Mouse (Mus musculus) hindbrain, postnatal 0 days (tissue): ENCODE results near the gene Gpd1. TPM values are rescaled to one million over a fixed set of nuclear protein-coding genes. Genes with fewer than 3 reads are reported as not detected.
"Not testable (repeated sequence)": the region's sequence is repeated elsewhere in the genome, so short reads cannot be mapped to it uniquely, and the experiment has no call there.

Experiments used
- ATAC-seq: fragments of 200-750 bp; cut with Nextera tagmentation; 2 replicates; pipeline ENCODE4 v1.8.0; 2017; ENCODE audit warnings: mild to moderate bottlenecking, moderate TSS enrichment, moderate library complexity
- DNase-seq: peaks from one replicate; pipeline ENCODE4 v3.0.0-alpha.2; 2015; ENCODE audit warnings: low spot score
- H3K27ac ChIP-seq: fragments of 300-500 bp; sonication (generic); 2 replicates; pipeline ENCODE4 v1.5.1; 2014; ENCODE audit warnings: mild to moderate bottlenecking
- H3K27me3 ChIP-seq: fragments of 300-500 bp; sonication (generic); 2 replicates; pipeline ENCODE4 v1.6.1; 2014; ENCODE audit warnings: low read length, mixed read lengths; ENCODE audit not compliant: insufficient read depth
- H3K36me3 ChIP-seq: fragments of 300-500 bp; sonication (generic); 2 replicates; pipeline ENCODE4 v1.6.1; 2014; ENCODE audit warnings: low read length, mixed read lengths; ENCODE audit not compliant: insufficient read depth
- H3K4me1 ChIP-seq: fragments of 300-500 bp; sonication (generic); 2 replicates; pipeline ENCODE4 v1.6.1; 2014; ENCODE audit warnings: antibody characterized with exemption, low read length, mixed read lengths; ENCODE audit not compliant: insufficient read depth
- H3K4me2 ChIP-seq: fragments of 300-500 bp; sonication (generic); 2 replicates; pipeline ENCODE4 v1.6.1; 2014; ENCODE audit warnings: low read depth, mild to moderate bottlenecking, low read length, moderate library complexity, mixed read lengths
- H3K4me3 ChIP-seq: fragments of 300-500 bp; sonication (generic); 2 replicates; pipeline ENCODE4 v1.5.1; 2014; ENCODE audit warnings: low read length
- H3K9ac ChIP-seq: fragments of 300-500 bp; sonication (generic); replicated peaks from 2 replicates; pipeline ENCODE4 v1.6.1; 2014; ENCODE audit warnings: mild to moderate bottlenecking, low read length, moderate library complexity, mixed read lengths
- H3K9me3 ChIP-seq: fragments of 300-500 bp; sonication (generic); 2 replicates; pipeline ENCODE4 v1.6.1; 2016; ENCODE audit warnings: low read length, mixed read lengths
- CTCF ChIP-seq: IDR thresholded peaks from 2 replicates; pipeline ENCODE4 v1.5.1; 2016; ENCODE audit warnings: antibody characterized with exemption, control low read depth, low read depth
- WGBS: fragments of 180-500 bp; shearing (Covaris S2); extraction: QIAGEN DNeasy Blood & Tissue Kit; methylation state at CpG from one replicate; pipeline ENCODE4 v1.1.7; 2014; 5-methylcytosine and 5-hydroxymethylcytosine counted together
- polyA plus RNA-seq: library from polyadenylated mRNA; unstranded; fragments of >200 nt; fragmentation: Nextera tagmentation; extraction: Ambion mirVana; gene quantifications from 2 replicates; pipeline ENCODE4 v1.2.1, GENCODE M21; 2015
- total RNA-seq: library from RNA; depleted of rRNA; stranded (reverse); fragments of >200 nt; gene quantifications from 2 replicates; pipeline ENCODE4 v1.2.3, GENCODE M21; 2014

Gpd1 gene
- total and polyA plus RNA-seq, 2 experiments from 2014 or later = 2.5 to 3.7 TPM

GRCm38 (mm10) chr15:99726549-99726948, 9.2 kb downstream of the Gpd1 start:
- 74% methylated on average over 2 of the region's 2 CpGs for WGBS
- Histone ChIP-seq H3K36me3 (no peaks in the 10 kb centered on the region), H3K9me3 (no peaks in the 10 kb centered on the region), H3K4me2 (peak overlapping the region; percentile 77), H3K4me1 (peaks cover 25% of the 10 kb centered on the region), H3K27ac (no peak overlapping the region), H3K9ac (peak overlapping the region; percentile 87), H3K4me3 (peak overlapping the region; percentile 67), H3K27me3 (no peaks in the 10 kb centered on the region)
- TF ChIP-seq CTCF = no peak
- ATAC-seq (no peak), DNase-seq (no peak)

GRCm38 (mm10) chr15:99727039-99727438, 9.7 kb downstream of the Gpd1 start:
- not testable (repeated sequence) for DNase-seq, ATAC-seq, H3K27me3 ChIP-seq, H3K4me2 ChIP-seq, H3K9ac ChIP-seq, H3K27ac ChIP-seq, H3K9me3 ChIP-seq, H3K36me3 ChIP-seq, H3K4me3 ChIP-seq
- peaks cover 25% of the 10 kb centered on the region for H3K4me1 ChIP-seq
- WGBS = 90% methylated on average over 4 of the region's 5 CpGs

- ATAC-seq (no peak), DNase-seq (no peak)
- Histone ChIP-seq H3K27ac (no peak overlapping the region), H3K36me3 (no peaks in the 10 kb centered on the region), H3K4me3 (no peak overlapping the region), H3K4me2 (no peak overlapping the region), H3K27me3 (no peaks in the 10 kb centered on the region), H3K9me3 (no peaks in the 10 kb centered on the region), H3K9ac (no peak overlapping the region), H3K4me1 (peaks cover 25% of the 10 kb centered on the region)
- 97% methylated on average over 12 of the region's 12 CpGs for WGBS
- TF ChIP-seq CTCF = no peak
Observed at GRCm38 (mm10) chr15:99727525-99727924, 10.2 kb downstream of the Gpd1 start.

GRCm38 (mm10) chr15:99728211-99728610, 10.9 kb downstream of the Gpd1 start:
- no peak for TF ChIP-seq CTCF
- peaks cover 18% of the 10 kb centered on the region for H3K4me1 ChIP-seq
- WGBS = 94% methylated on average over 5 of the region's 5 CpGs

GRCm38 (mm10) chr15:99729056-99729783, 11.9 kb downstream of the Gpd1 start:
- 95% methylated on average over 3 of the region's 4 CpGs for WGBS
- Histone ChIP-seq H3K36me3 (0 out of 2 replicates have a peak, but pooled peaks cover 7% of the 10 kb centered on the region), H3K4me1 (peaks cover 9% of the 10 kb centered on the region), H3K4me2 (no peak overlapping the region), H3K4me3 (no peak overlapping the region), H3K9me3 (no peaks in the 10 kb centered on the region), H3K9ac (no peak overlapping the region), H3K27me3 (no peaks in the 10 kb centered on the region), H3K27ac (no peak overlapping the region)
- DNase-seq = no peak
- no peak for ATAC-seq
- peak; percentile 25; the same call in 1 of the 2 replicates for TF ChIP-seq CTCF

More at GRCm38 (mm10) chr15:99728211-99728610, 10.9 kb downstream of the Gpd1 start:
- Histone ChIP-seq H3K27me3 (no peaks in the 10 kb centered on the region), H3K9me3 (no peaks in the 10 kb centered on the region), H3K4me2 (no peak overlapping the region), H3K4me3 (no peak overlapping the region), H3K27ac (no peak overlapping the region), H3K36me3 (0 out of 2 replicates have a peak, but pooled peaks cover 5% of the 10 kb centered on the region), H3K9ac (no peak overlapping the region)
- ATAC-seq (no peak), DNase-seq (no peak)

- WGBS = 97% methylated on average over 2 of the region's 2 CpGs
Observed at GRCm38 (mm10) chr15:99731167-99731566, 13.9 kb downstream of the Gpd1 start.

GRCm38 (mm10) chr15:99731678-99732077, 14.4 kb downstream of the Gpd1 start:
- ATAC-seq = no peak
- H3K36me3 ChIP-seq = peaks cover 23% of the 10 kb centered on the region

More at GRCm38 (mm10) chr15:99731167-99731566, 13.9 kb downstream of the Gpd1 start:
- Histone ChIP-seq H3K36me3 (peaks cover 18% of the 10 kb centered on the region), H3K4me3 (no peak overlapping the region), H3K9ac (no peak overlapping the region), H3K4me1 (peaks cover 5% of the 10 kb centered on the region; the same call in 1 of the 2 replicates), H3K9me3 (no peaks in the 10 kb centered on the region), H3K27ac (no peak overlapping the region), H3K4me2 (no peak overlapping the region), H3K27me3 (no peaks in the 10 kb centered on the region)
- ATAC-seq (no peak), DNase-seq (no peak)
- no peak for TF ChIP-seq CTCF

More at GRCm38 (mm10) chr15:99731678-99732077, 14.4 kb downstream of the Gpd1 start:
- DNase-seq = no peak
- WGBS = 93% methylated on average over 3 of the region's 3 CpGs
- TF ChIP-seq CTCF = no peak
- Histone ChIP-seq H3K27me3 (no peaks in the 10 kb centered on the region), H3K9me3 (no peaks in the 10 kb centered on the region), H3K4me1 (peaks cover under 1% of the 10 kb centered on the region; the same call in 1 of the 2 replicates), H3K27ac (no peak overlapping the region), H3K9ac (no peak overlapping the region), H3K4me3 (no peak overlapping the region), H3K4me2 (no peak overlapping the region)
